Mouse (Mus musculus) cerebellum, adult 2 months (tissue): ENCODE measurements at regions not wholly inside any gene's neighbourhood (a gene's known extent, or its start where the extent isn't known, plus 50 kb on each side); places are given as distances from the start of the nearest gene placed in this dataset.

ENCODE experiments used
- CTCF ChIP-seq: fragments of 200-500 bp; IDR thresholded peaks from 2 replicates; pipeline ENCODE4 v1.5.1; 2011; ENCODE audit warnings: low read depth, mild to moderate bottlenecking, control low read depth, low read length, moderate library complexity, borderline replicate concordance; ENCODE audit not compliant: insufficient read depth
- POLR2A ChIP-seq: fragments of 200-500 bp; IDR thresholded peaks from 2 replicates; pipeline ENCODE4 v1.6.1; 2011; ENCODE audit warnings: low read length, control low read depth, borderline replicate concordance; ENCODE audit not compliant: insufficient read depth

DNA sequence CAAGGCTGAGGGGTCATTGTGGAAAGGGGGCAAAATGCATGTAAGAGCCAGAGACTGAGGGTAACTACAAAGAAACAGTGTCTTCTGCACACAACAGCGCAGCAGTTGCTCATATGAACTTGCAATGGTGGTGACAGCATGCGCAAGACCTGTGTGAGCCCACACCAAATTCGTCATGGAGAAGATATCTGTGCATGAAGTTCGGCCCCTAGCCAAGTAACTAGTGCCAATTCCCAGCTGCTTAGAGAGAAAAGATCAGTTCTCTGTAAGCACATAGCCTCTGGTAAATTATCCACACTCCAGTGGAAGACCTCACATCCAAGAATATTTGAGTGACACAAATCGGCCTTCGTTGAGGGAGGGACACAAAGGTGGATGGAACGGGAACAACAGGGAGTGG lies 182.7 kb upstream of the G2e3 start:
- TF ChIP-seq CTCF = no peak
- no peak for TF ChIP-seq POLR2A
